ENCODE assay signal across 36 mouse cellular contexts in genomic region chr16:10227361-10227760, GRCm38 (mm10). TPM values are rescaled to one million over a fixed set of nuclear protein-coding genes. Genes with fewer than 3 reads are reported as not detected.
"Had no signal": no experiment of that assay in that cellular context is flagged by ENCODE, and none has a peak within 500 bp of the region (broad histone marks: within the 10 kb centered on the region; RNA-seq: fewer than 3 reads in every experiment).

No protein-coding gene starts in this region.

- H3K27me3 ChIP-seq: heart, embryonic 12.5 days; hindbrain, embryonic 13.5 days; hindbrain, embryonic 15.5 days; kidney, embryonic 15.5 days; limb, embryonic 12.5 days; liver, embryonic 13.5 days; liver, embryonic 15.5 days had no signal

- ATAC-seq: hindbrain, postnatal 0 days; intestine, embryonic 16.5 days had no signal

- DNase-seq: gastrocnemius, adult 2 months; gastrocnemius, postnatal 10 days; gastrocnemius, postnatal 25 days; heart, postnatal 10 days; kidney, adult 11 months; kidney, adult 2 months; kidney, adult 9 months; kidney, postnatal 14 days; kidney, postnatal 36 days; layer of hippocampus, adult 9-11 months; liver; liver, embryonic 13.5 days had no signal

- H3K36me3 ChIP-seq: heart, embryonic 12.5 days; hindbrain, embryonic 13.5 days; hindbrain, embryonic 15.5 days; kidney, embryonic 15.5 days; limb, embryonic 10.5 days; limb, embryonic 12.5 days; liver, embryonic 13.5 days; liver, embryonic 15.5 days had no signal

- H3K9me3 ChIP-seq: heart, embryonic 10.5 days; hindbrain, embryonic 13.5 days; hindbrain, embryonic 15.5 days; kidney, embryonic 15.5 days; limb, embryonic 10.5 days; liver, embryonic 13.5 days; liver, embryonic 15.5 days had no signal

- H3K4me3 ChIP-seq: gastrocnemius, adult 2 months; heart, embryonic 10.5 days; heart, embryonic 12.5 days; hindbrain, embryonic 13.5 days; hindbrain, embryonic 15.5 days; kidney, embryonic 15.5 days; left cerebral cortex, adult 2 months; limb, embryonic 10.5 days; limb, embryonic 12.5 days; liver, embryonic 13.5 days; liver, embryonic 15.5 days had no signal

- H3K4me1 ChIP-seq: heart, embryonic 10.5 days; heart, embryonic 12.5 days; hindbrain, embryonic 13.5 days; hindbrain, embryonic 15.5 days; kidney, embryonic 15.5 days; limb, embryonic 10.5 days; limb, embryonic 12.5 days; liver, embryonic 13.5 days; liver, embryonic 15.5 days had no signal

RNA-seq across cellular contexts. Expression of gene Atf7ip2, which starts 34.8 kb away (rescaled TPM):
- total RNA-seq: gastrocnemius, adult 2 months; gastrocnemius, postnatal 10 days; gastrocnemius, postnatal 25 days; granulocyte monocyte progenitor cell, adult 5-6 weeks; heart, adult 18-20 months; heart, adult 8-10 months; heart, postnatal 25 days; hindbrain, postnatal 0 days; layer of hippocampus, postnatal 14 days; left cerebral cortex, adult 2 months; left cerebral cortex, postnatal 14 days; left cerebral cortex, postnatal 36 days had no signal

RNA-seq across cellular contexts. Expression of gene Rpl39l, which starts 57.3 kb away (rescaled TPM):
- total RNA-seq: gastrocnemius, adult 2 months; granulocyte monocyte progenitor cell, adult 5-6 weeks; heart, adult 18-20 months; heart, adult 8-10 months; heart, postnatal 10 days; heart, postnatal 25 days; hindbrain, postnatal 0 days; layer of hippocampus, adult 18-20 months; layer of hippocampus, adult 8-10 months; layer of hippocampus, postnatal 14 days; left cerebral cortex, adult 2 months; left cerebral cortex, postnatal 14 days; left cerebral cortex, postnatal 36 days had no signal
- polyA plus RNA-seq: heart, embryonic 14.5 days; hindbrain, embryonic 15.5 days; hindbrain, postnatal 0 days; intestine, embryonic 14.5 days; kidney, adult 2 months; kidney, postnatal 0 days; large intestine, adult 2 months had no signal
